Mouse (Mus musculus): ENCODE results near the gene Sgo2b. TPM values are rescaled to one million over a fixed set of nuclear protein-coding genes. Genes with fewer than 3 reads are reported as not detected.

Sgo2b gene
- polyA plus RNA-seq, 1 experiment, result not detected

GRCm38 (mm10) chr8:63877393-63877792 lies 74.7 kb downstream of the Sgo2b start:
- WGBS, result 8% methylated on average over 6 of the region's 6 CpGs
- H3K4me1 ChIP-seq (ENCODE audit: control insufficient read depth, insufficient read depth, low read length), result no peaks in the 10 kb centered on the region
- peak; percentile 14 for DNase-seq
- TF ChIP-seq POLR2A (IDR thresholded peaks at IDR 0.05; ENCODE audit: borderline replicate concordance, extremely low read depth, low read depth, low read length) (no peak), CTCF (IDR thresholded peaks at IDR 0.05; ENCODE audit: insufficient read depth, low read length) (0 out of 2 replicates have a peak, but pooled peaks have one; percentile 6)
- H3K4me3 ChIP-seq (replicated peaks; ENCODE audit: extremely low read depth, low read depth, low read length), result no peak overlapping the region

- WGBS, result 91% methylated on average over 7 of the region's 7 CpGs
- no peak for DNase-seq
- no peak overlapping the region for H3K4me3 ChIP-seq (replicated peaks; ENCODE audit: extremely low read depth, low read depth, low read length)
Measured at GRCm38 (mm10) chr8:63876949-63877348, 75.1 kb downstream of the Sgo2b start.

More at GRCm38 (mm10) chr8:63876949-63877348, 75.1 kb downstream of the Sgo2b start:
- TF ChIP-seq CTCF (IDR thresholded peaks at IDR 0.05; ENCODE audit: insufficient read depth, low read length), result no peak
- no peak for TF ChIP-seq POLR2A (IDR thresholded peaks at IDR 0.05; ENCODE audit: borderline replicate concordance, extremely low read depth, low read depth, low read length)
- H3K4me1 ChIP-seq (ENCODE audit: control insufficient read depth, insufficient read depth, low read length), result no peaks in the 10 kb centered on the region
